Mouse (Mus musculus): ENCODE results near the gene Atad5. TPM values are rescaled to one million over a fixed set of nuclear protein-coding genes. Genes with fewer than 3 reads are reported as not detected.

Atad5 gene
- polyA plus RNA-seq, 1 experiment from 2014 or later = 2.2 TPM

DNA sequence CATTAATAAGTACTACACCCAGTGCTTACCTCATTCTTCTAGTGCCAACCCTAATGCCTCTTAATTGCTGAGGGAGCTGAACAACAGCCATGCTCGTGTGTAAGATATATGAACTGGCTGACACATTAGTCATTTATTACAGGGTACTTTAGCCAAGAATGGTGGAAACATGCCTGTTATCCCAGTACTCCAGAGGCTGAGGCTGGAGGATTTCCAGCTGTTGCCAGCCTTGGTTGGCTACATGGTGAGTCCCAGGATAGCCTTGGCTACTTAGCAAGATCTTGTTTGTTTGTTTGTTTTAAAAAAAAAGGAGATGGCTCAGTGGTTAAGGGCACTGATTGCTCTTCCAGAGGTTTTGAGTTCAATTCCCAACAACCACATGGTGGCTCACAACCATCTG lies 10.4 kb upstream of the Atad5 start:
- Histone ChIP-seq H3K9me3 (ENCODE audit: control insufficient read depth, low read length) (no peaks in the 10 kb centered on the region), H3K4me2 (replicated peaks; ENCODE audit: low read depth) (no peak overlapping the region), H3K27ac (replicated peaks) (no peak overlapping the region), H3K4me3 (ENCODE audit: low read depth, low read length) (no peak overlapping the region), H3K9ac (ENCODE audit: low read length) (no peak overlapping the region), H3K36me3 (ENCODE audit: control insufficient read depth, insufficient read depth, low read length) (no peaks in the 10 kb centered on the region), H3K4me1 (replicated peaks; ENCODE audit: control insufficient read depth, insufficient read depth) (no peaks in the 10 kb centered on the region), H3K27me3 (ENCODE audit: control insufficient read depth, insufficient read depth, low read length) (no peaks in the 10 kb centered on the region)
- no peak for ATAC-seq (ENCODE audit: low FRiP score, low TSS enrichment)
- DNase-seq (ENCODE audit: low spot score) = no peak
- TF ChIP-seq CTCF (IDR thresholded peaks at IDR 0.05; ENCODE audit: low read depth) = no peak
- TF ChIP-seq EP300 (optimal IDR thresholded peaks at IDR 0.05) = no peak
- 26% methylated on average over 1 of the region's 1 CpGs for WGBS

GRCm38 (mm10) chr11:80079751-80080150 lies 9.4 kb upstream of the Atad5 start:
- WGBS = 70% methylated on average over 6 of the region's 6 CpGs
- Histone ChIP-seq H3K9me3 (ENCODE audit: control insufficient read depth, low read length) (no peaks in the 10 kb centered on the region), H3K4me3 (ENCODE audit: low read depth, low read length) (peak overlapping the region; percentile 93)

DNA sequence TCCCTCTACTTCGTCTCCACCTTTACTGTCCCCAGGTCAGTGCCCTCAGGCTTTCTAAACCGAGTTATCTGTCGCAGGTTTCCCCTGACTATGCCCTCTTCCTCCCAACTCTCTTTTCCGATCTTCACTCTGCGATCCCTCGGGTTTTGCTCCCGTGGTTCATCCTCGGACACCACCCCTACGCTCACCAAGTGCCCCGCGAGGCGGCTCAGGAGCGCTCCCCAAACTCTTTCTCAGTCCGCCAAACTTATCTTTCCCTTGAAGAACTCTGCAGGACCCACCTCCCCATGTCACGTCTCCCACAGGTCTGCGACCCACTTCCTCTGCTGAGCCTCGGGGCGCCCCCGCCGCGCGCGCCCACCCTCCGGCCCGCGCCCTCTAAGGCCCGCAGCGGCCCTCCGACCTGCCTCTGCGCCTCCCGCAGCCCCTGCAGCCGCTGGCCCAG lies 8.8 kb upstream of the Atad5 start:
- no peak for DNase-seq (ENCODE audit: low spot score)
- Histone ChIP-seq H3K9me3 (ENCODE audit: control insufficient read depth, low read length) (no peaks in the 10 kb centered on the region), H3K4me1 (replicated peaks; ENCODE audit: control insufficient read depth, insufficient read depth) (no peaks in the 10 kb centered on the region), H3K36me3 (ENCODE audit: control insufficient read depth, insufficient read depth, low read length) (no peaks in the 10 kb centered on the region), H3K27ac (replicated peaks) (peak overlapping the region; percentile 96), H3K4me2 (replicated peaks; ENCODE audit: low read depth) (peak overlapping the region; percentile 75), H3K27me3 (ENCODE audit: control insufficient read depth, insufficient read depth, low read length) (no peaks in the 10 kb centered on the region), H3K9ac (ENCODE audit: low read length) (peak overlapping the region; percentile 95), H3K4me3 (ENCODE audit: low read depth, low read length) (peak overlapping the region; percentile 93)
- no peak; the same call in 1 of the 2 replicates for ATAC-seq (ENCODE audit: low FRiP score, low TSS enrichment)
- WGBS = 1% methylated on average over 31 of the region's 32 CpGs
- TF ChIP-seq EP300 (optimal IDR thresholded peaks at IDR 0.05) (no peak), CTCF (IDR thresholded peaks at IDR 0.05; ENCODE audit: low read depth) (no peak)

More at GRCm38 (mm10) chr11:80079751-80080150, 9.4 kb upstream of the Atad5 start:
- Histone ChIP-seq H3K4me2 (replicated peaks; ENCODE audit: low read depth) (peak overlapping the region; percentile 75), H3K4me1 (replicated peaks; ENCODE audit: control insufficient read depth, insufficient read depth) (no peaks in the 10 kb centered on the region), H3K36me3 (ENCODE audit: control insufficient read depth, insufficient read depth, low read length) (no peaks in the 10 kb centered on the region), H3K9ac (ENCODE audit: low read length) (no peak overlapping the region), H3K27me3 (ENCODE audit: control insufficient read depth, insufficient read depth, low read length) (no peaks in the 10 kb centered on the region), H3K27ac (replicated peaks) (no peak overlapping the region)
- DNase-seq (ENCODE audit: low spot score) (no peak), ATAC-seq (ENCODE audit: low FRiP score, low TSS enrichment) (no peak)
- no peak for TF ChIP-seq EP300 (optimal IDR thresholded peaks at IDR 0.05)
- no peak for TF ChIP-seq CTCF (IDR thresholded peaks at IDR 0.05; ENCODE audit: low read depth)

DNA sequence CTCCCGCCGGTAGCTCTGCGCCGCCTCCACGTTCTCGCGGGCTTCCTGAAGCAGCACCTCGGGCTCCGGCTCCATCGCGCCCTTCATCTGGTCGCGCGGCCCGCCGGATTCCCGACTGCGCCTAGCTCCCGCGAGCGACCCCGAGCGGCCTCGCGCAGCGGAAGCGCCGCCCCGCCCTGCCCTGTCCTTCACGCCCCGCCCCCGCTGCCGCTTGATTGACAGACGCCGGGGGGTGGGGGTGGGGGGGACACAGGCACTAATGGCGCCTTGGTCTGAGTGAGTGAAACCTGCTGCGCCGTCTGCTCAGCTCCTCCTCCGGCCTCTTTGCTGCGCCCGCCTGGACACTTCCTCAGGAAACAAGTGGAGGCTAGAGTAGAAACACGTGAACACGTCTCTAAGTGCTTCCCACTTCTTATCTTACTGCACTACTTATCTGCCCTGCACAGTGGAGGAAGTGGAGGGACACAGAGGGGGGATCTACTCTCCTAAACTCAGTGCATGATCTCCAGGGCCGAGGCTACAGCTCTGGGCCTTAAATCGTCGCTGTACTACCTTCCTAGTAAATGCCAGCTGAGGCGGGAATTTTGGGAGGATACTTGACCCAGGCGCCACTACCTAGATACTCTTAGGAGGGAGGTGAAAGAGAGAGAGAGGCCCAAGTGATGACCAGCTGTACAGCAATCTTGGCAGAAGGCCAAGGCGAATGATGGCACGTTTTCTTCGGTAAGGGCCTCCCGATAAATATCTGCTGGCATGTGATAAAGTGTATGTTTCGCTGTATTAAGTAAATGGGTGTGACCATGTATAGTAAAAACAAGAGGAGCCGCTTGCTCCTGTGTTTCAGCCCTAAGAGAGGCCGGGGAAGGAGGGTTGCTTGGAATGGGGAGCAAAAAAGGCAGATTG lies 8.1 kb upstream of the Atad5 start, which contains the start of gene Crlf3:
Gene Crlf3, minus strand, starts transcription at position 166 of the 903 bp plus-strand sequence.
- peak; percentile 95 for DNase-seq (ENCODE audit: low spot score)
- under 1% methylated on average over 55 of the region's 55 CpGs for WGBS
- Histone ChIP-seq H3K4me1 (replicated peaks; ENCODE audit: control insufficient read depth, insufficient read depth) (no peaks in the 10 kb centered on the region), H3K27ac (replicated peaks) (peak within 1 kb of the TSS; percentile 96), H3K9me3 (ENCODE audit: control insufficient read depth, low read length) (no peaks in the 10 kb centered on the region), H3K36me3 (ENCODE audit: control insufficient read depth, insufficient read depth, low read length) (no peaks in the 10 kb centered on the region), H3K4me3 (ENCODE audit: low read depth, low read length) (peak within 1 kb of the TSS; percentile 93), H3K27me3 (ENCODE audit: control insufficient read depth, insufficient read depth, low read length) (no peaks in the 10 kb centered on the region), H3K9ac (ENCODE audit: low read length) (peak within 1 kb of the TSS; percentile 95), H3K4me2 (replicated peaks; ENCODE audit: low read depth) (peak within 1 kb of the TSS; percentile 75)
- TF ChIP-seq CTCF (IDR thresholded peaks at IDR 0.05; ENCODE audit: low read depth) (peak; percentile 57), EP300 (optimal IDR thresholded peaks at IDR 0.05) (no peak)
- ATAC-seq (ENCODE audit: low FRiP score, low TSS enrichment) = peak; percentile 95

- WGBS = 66% methylated on average over 7 of the region's 7 CpGs
Measured at GRCm38 (mm10) chr11:80081786-80082319, 7.3 kb upstream of the Atad5 start.

More at GRCm38 (mm10) chr11:80081786-80082319, 7.3 kb upstream of the Atad5 start:
- no peaks in the 10 kb centered on the region for H3K36me3 ChIP-seq (ENCODE audit: control insufficient read depth, insufficient read depth, low read length)
- peak overlapping the region; percentile 75; the same call in 1 of the 2 replicates for H3K4me2 ChIP-seq (replicated peaks; ENCODE audit: low read depth)
- no peaks in the 10 kb centered on the region for H3K4me1 ChIP-seq (replicated peaks; ENCODE audit: control insufficient read depth, insufficient read depth)
- TF ChIP-seq EP300 (optimal IDR thresholded peaks at IDR 0.05) (no peak), CTCF (IDR thresholded peaks at IDR 0.05; ENCODE audit: low read depth) (no peak)
- DNase-seq (ENCODE audit: low spot score) (no peak), ATAC-seq (ENCODE audit: low FRiP score, low TSS enrichment) (no peak)
- H3K9me3 ChIP-seq (ENCODE audit: control insufficient read depth, low read length) = no peaks in the 10 kb centered on the region
- H3K4me3 ChIP-seq (ENCODE audit: low read depth, low read length) = no peak overlapping the region
- no peaks in the 10 kb centered on the region for H3K27me3 ChIP-seq (ENCODE audit: control insufficient read depth, insufficient read depth, low read length)
- peak overlapping the region; percentile 96; the same call in 1 of the 2 replicates for H3K27ac ChIP-seq (replicated peaks)
- H3K9ac ChIP-seq (ENCODE audit: low read length) = no peak overlapping the region

Data from stomach, postnatal 0 days (tissue).